Mouse (Mus musculus) thymus, postnatal 25 days (tissue): ENCODE measurements around the gene Olfr1178.

Experiments
- DNase-seq: peaks from one replicate; pipeline ENCODE4 v3.0.0; 2022

The Olfr1178 gene

GRCm38 (mm10) chr2:88386762-88387161 is at the start of gene Olfr1178:
Olfr1178 (plus strand) TSS chr2:88387062.
- DNase-seq: no peak

DNA sequence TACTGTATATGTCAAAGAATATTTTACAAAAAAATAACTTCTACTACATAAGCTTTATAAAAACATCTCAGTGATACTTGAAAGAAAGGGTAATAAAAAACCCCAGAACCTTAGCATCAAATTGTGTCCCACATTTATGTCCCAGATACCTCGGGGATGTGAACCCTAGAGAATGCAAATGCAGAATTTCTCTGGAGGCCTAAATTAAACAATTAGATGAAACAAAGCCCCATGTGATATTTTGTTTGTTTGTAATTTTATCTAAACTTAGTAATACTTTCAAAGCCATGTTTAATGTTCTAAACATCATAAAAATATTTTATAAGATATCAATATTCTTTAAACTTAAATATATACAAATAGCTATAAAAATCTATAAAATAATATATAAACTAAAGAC is 40.5 kb upstream of the Olfr1178 start, which contains the start of gene Olfr1177-ps:
Gene Olfr1177-ps, minus strand, starts transcription at position 101 of the 400 bp plus-strand sequence.
- DNase-seq: no peak

DNA sequence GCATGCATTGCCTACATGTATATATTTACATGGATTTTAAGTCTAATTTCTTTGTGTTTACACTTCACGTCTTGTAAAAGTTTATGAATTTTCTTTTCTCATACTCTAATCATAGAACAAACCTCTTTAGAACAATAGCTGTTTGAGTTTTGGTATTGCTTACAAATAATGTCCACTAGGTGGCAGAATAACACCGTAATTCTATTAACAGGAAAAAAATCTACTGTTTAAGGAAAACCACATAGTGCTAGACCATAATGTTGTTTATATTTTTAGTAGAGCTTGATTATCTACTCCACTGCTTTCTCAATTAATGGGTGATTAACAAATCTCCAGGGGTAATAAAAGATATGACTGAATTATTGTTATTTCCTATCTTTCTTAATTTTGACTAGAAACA is 30.6 kb upstream of the Olfr1178 start:
- no peak for DNase-seq

GRCm38 (mm10) chr2:88406353-88406752 is 19.5 kb downstream of the Olfr1178 start, which contains the start of gene Olfr1179:
Olfr1179 (minus strand) TSS chr2:88406453.
- no peak for DNase-seq

- no peak for DNase-seq
Observed at GRCm38 (mm10) chr2:88419051-88419450, 32.2 kb downstream of the Olfr1178 start, which contains the start of gene Olfr1180. Olfr1180 (minus strand) TSS chr2:88419151.

- DNase-seq: no peak
Observed at GRCm38 (mm10) chr2:88426071-88426470, 39.2 kb downstream of the Olfr1178 start, which contains the start of gene Olfr1181. Olfr1181 (minus strand) TSS chr2:88426171.

- no peak for DNase-seq
Observed at GRCm38 (mm10) chr2:88449031-88449430, 62.2 kb downstream of the Olfr1178 start, which contains the start of gene Gm13757. Gm13757 (minus strand) TSS chr2:88449131.
